Mouse (Mus musculus): Measurements from ENCODE around the gene Degs1. TPM values are rescaled to one million over a fixed set of nuclear protein-coding genes. Genes with fewer than 3 reads are reported as not detected.

Degs1 gene
- polyA plus RNA-seq, 1 experiment from 2014 or later: 96.7 TPM

- Histone ChIP-seq H3K27me3 (ENCODE audit: control insufficient read depth, insufficient read depth, low read length) (no peaks in the 10 kb centered on the region), H3K4me2 (ENCODE audit: low read depth, low read length) (no peak overlapping the region), H3K9me3 (ENCODE audit: control insufficient read depth, low read length) (no peaks in the 10 kb centered on the region), H3K36me3 (ENCODE audit: control insufficient read depth, insufficient read depth, low read length) (no peaks in the 10 kb centered on the region), H3K4me3 (ENCODE audit: low read depth, low read length) (no peak overlapping the region), H3K27ac (ENCODE audit: low read depth, low read length) (no peak overlapping the region), H3K9ac (replicated peaks; ENCODE audit: low read depth, low read length) (no peak overlapping the region), H3K4me1 (ENCODE audit: control insufficient read depth, insufficient read depth, low read length) (no peaks in the 10 kb centered on the region)
- 62% methylated on average over 4 of the region's 4 CpGs for WGBS
- no peak for ATAC-seq (ENCODE audit: low read depth)
These were observed 31.9 kb downstream of the Degs1 start for GRCm38 (mm10) chr1:182250734-182251133.

DNA sequence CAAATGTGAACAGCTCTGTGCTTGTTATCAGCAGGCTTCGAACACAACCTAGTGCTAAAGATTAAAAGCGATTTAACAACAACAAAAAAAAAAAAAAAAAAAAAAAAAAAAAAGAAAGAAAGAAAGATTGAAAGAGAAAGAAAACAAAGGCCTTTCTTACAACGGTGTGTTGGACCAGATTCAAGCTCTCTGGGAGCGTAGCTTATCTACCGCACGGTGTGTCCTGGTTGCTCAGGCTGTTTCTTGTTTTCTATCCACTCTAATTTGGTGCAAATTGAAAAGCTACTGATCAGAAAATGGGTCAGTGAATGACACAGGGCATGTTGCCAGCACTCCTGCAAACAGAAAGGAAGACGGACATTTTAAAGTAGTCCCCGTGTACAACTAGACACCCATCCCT is 33.3 kb downstream of the Degs1 start:
- Histone ChIP-seq H3K36me3 (ENCODE audit: control insufficient read depth, insufficient read depth, low read length) (no peaks in the 10 kb centered on the region), H3K4me2 (ENCODE audit: low read depth, low read length) (no peak overlapping the region), H3K9me3 (ENCODE audit: control insufficient read depth, low read length) (no peaks in the 10 kb centered on the region), H3K27me3 (ENCODE audit: control insufficient read depth, insufficient read depth, low read length) (no peaks in the 10 kb centered on the region), H3K9ac (replicated peaks; ENCODE audit: low read depth, low read length) (no peak overlapping the region), H3K4me1 (ENCODE audit: control insufficient read depth, insufficient read depth, low read length) (no peaks in the 10 kb centered on the region), H3K27ac (ENCODE audit: low read depth, low read length) (no peak overlapping the region), H3K4me3 (ENCODE audit: low read depth, low read length) (no peak overlapping the region)
- 73% methylated on average over 8 of the region's 8 CpGs for WGBS
- no peak for ATAC-seq (ENCODE audit: low read depth)

DNA sequence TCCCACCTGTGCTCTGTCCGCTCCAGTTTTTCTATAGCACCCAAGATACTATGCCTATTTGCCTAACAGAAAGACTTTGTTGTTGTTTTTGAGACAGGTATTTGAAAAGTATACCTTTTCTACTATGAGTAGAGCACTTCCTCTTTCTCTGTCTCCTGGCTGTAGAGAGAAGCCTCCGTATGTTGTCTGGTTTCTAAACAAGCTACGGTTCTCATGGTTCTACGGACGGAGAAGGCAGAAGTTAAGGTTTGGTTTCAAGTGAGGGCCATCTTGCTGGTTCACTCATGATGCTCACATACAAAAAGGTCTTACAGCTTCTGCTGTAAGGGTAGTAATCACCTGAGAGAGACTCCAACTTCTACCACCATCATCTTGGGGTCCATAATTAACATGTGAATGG is 37.6 kb downstream of the Degs1 start:
- Histone ChIP-seq H3K4me1 (ENCODE audit: control insufficient read depth, insufficient read depth, low read length) (no peaks in the 10 kb centered on the region), H3K27ac (ENCODE audit: low read depth, low read length) (no peak overlapping the region), H3K36me3 (ENCODE audit: control insufficient read depth, insufficient read depth, low read length) (no peaks in the 10 kb centered on the region), H3K4me3 (ENCODE audit: low read depth, low read length) (no peak overlapping the region), H3K4me2 (ENCODE audit: low read depth, low read length) (no peak overlapping the region), H3K9me3 (ENCODE audit: control insufficient read depth, low read length) (no peaks in the 10 kb centered on the region), H3K9ac (replicated peaks; ENCODE audit: low read depth, low read length) (no peak overlapping the region), H3K27me3 (ENCODE audit: control insufficient read depth, insufficient read depth, low read length) (no peaks in the 10 kb centered on the region)
- 95% methylated on average over 5 of the region's 5 CpGs for WGBS
- no peak for ATAC-seq (ENCODE audit: low read depth)

- Histone ChIP-seq H3K27me3 (ENCODE audit: control insufficient read depth, insufficient read depth, low read length) (no peaks in the 10 kb centered on the region), H3K4me3 (ENCODE audit: low read depth, low read length) (no peak overlapping the region), H3K36me3 (ENCODE audit: control insufficient read depth, insufficient read depth, low read length) (no peaks in the 10 kb centered on the region), H3K4me1 (ENCODE audit: control insufficient read depth, insufficient read depth, low read length) (no peaks in the 10 kb centered on the region), H3K9ac (replicated peaks; ENCODE audit: low read depth, low read length) (no peak overlapping the region), H3K9me3 (ENCODE audit: control insufficient read depth, low read length) (no peaks in the 10 kb centered on the region), H3K27ac (ENCODE audit: low read depth, low read length) (no peak overlapping the region), H3K4me2 (ENCODE audit: low read depth, low read length) (no peak overlapping the region)
- WGBS: 49% methylated on average over 7 of the region's 7 CpGs
- ATAC-seq (ENCODE audit: low read depth): no peak
These were observed 44.4 kb downstream of the Degs1 start for GRCm38 (mm10) chr1:182238056-182238703.

DNA sequence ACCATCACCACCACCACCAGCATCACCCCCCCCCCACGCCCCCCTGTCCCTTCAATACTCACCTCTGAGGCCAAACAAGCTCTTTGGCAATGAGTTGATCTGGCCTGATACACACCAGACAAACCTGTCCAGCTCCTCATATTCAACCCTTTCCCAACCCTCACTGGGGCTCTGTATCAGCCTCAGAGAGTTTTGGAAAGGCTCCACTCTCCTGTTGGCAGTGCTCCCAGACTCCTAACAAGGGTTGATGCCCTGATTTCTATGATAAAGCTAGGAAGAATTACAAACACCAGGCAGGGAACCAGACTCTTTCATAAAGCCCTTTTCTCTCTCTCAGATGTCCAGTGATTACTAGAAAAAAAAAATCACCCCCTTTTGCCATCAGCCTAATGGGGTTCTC is 45.2 kb downstream of the Degs1 start:
- Histone ChIP-seq H3K4me2 (ENCODE audit: low read depth, low read length) (no peak overlapping the region), H3K9me3 (ENCODE audit: control insufficient read depth, low read length) (no peaks in the 10 kb centered on the region), H3K4me1 (ENCODE audit: control insufficient read depth, insufficient read depth, low read length) (no peaks in the 10 kb centered on the region), H3K27me3 (ENCODE audit: control insufficient read depth, insufficient read depth, low read length) (no peaks in the 10 kb centered on the region), H3K27ac (ENCODE audit: low read depth, low read length) (no peak overlapping the region), H3K36me3 (ENCODE audit: control insufficient read depth, insufficient read depth, low read length) (no peaks in the 10 kb centered on the region), H3K9ac (replicated peaks; ENCODE audit: low read depth, low read length) (no peak overlapping the region), H3K4me3 (ENCODE audit: low read depth, low read length) (no peak overlapping the region)
- 83% methylated on average over 1 of the region's 1 CpGs for WGBS
- ATAC-seq (ENCODE audit: low read depth): no peak

- Histone ChIP-seq H3K4me3 (ENCODE audit: low read depth, low read length) (no peak overlapping the region), H3K27ac (ENCODE audit: low read depth, low read length) (no peak overlapping the region), H3K4me2 (ENCODE audit: low read depth, low read length) (no peak overlapping the region), H3K9ac (replicated peaks; ENCODE audit: low read depth, low read length) (no peak overlapping the region), H3K4me1 (ENCODE audit: control insufficient read depth, insufficient read depth, low read length) (no peaks in the 10 kb centered on the region), H3K27me3 (ENCODE audit: control insufficient read depth, insufficient read depth, low read length) (no peaks in the 10 kb centered on the region), H3K9me3 (ENCODE audit: control insufficient read depth, low read length) (no peaks in the 10 kb centered on the region), H3K36me3 (ENCODE audit: control insufficient read depth, insufficient read depth, low read length) (no peaks in the 10 kb centered on the region)
- ATAC-seq (ENCODE audit: low read depth): no peak
- 80% methylated on average over 4 of the region's 4 CpGs for WGBS
These were observed 47.4 kb downstream of the Degs1 start for GRCm38 (mm10) chr1:182235174-182235573.

- Histone ChIP-seq H3K4me2 (ENCODE audit: low read depth, low read length) (no peak overlapping the region), H3K9ac (replicated peaks; ENCODE audit: low read depth, low read length) (no peak overlapping the region), H3K27ac (ENCODE audit: low read depth, low read length) (no peak overlapping the region), H3K4me3 (ENCODE audit: low read depth, low read length) (no peak overlapping the region), H3K9me3 (ENCODE audit: control insufficient read depth, low read length) (no peaks in the 10 kb centered on the region), H3K36me3 (ENCODE audit: control insufficient read depth, insufficient read depth, low read length) (no peaks in the 10 kb centered on the region), H3K4me1 (ENCODE audit: control insufficient read depth, insufficient read depth, low read length) (no peaks in the 10 kb centered on the region), H3K27me3 (ENCODE audit: control insufficient read depth, insufficient read depth, low read length) (no peaks in the 10 kb centered on the region)
- WGBS: 88% methylated on average over 4 of the region's 4 CpGs
- ATAC-seq (ENCODE audit: low read depth): no peak
These were observed 53.2 kb downstream of the Degs1 start for GRCm38 (mm10) chr1:182229381-182229780.

- no peak for ATAC-seq (ENCODE audit: low read depth)
- no peak overlapping the region for H3K27ac ChIP-seq (ENCODE audit: low read depth, low read length)
- WGBS: 62% methylated on average over 12 of the region's 12 CpGs
These were observed 55.3 kb downstream of the Degs1 start for GRCm38 (mm10) chr1:182227141-182227963.

GRCm38 (mm10) chr1:182226261-182226660 is 56.3 kb downstream of the Degs1 start:
- H3K4me2 ChIP-seq (ENCODE audit: low read depth, low read length): no peak overlapping the region
- 85% methylated on average over 9 of the region's 9 CpGs for WGBS
- no peaks in the 10 kb centered on the region for H3K36me3 ChIP-seq (ENCODE audit: control insufficient read depth, insufficient read depth, low read length)
- H3K27me3 ChIP-seq (ENCODE audit: control insufficient read depth, insufficient read depth, low read length): no peaks in the 10 kb centered on the region
- H3K9me3 ChIP-seq (ENCODE audit: control insufficient read depth, low read length): no peaks in the 10 kb centered on the region
- no peak for ATAC-seq (ENCODE audit: low read depth)
- H3K27ac ChIP-seq (ENCODE audit: low read depth, low read length): no peak overlapping the region
- H3K9ac ChIP-seq (replicated peaks; ENCODE audit: low read depth, low read length): no peak overlapping the region
- no peaks in the 10 kb centered on the region for H3K4me1 ChIP-seq (ENCODE audit: control insufficient read depth, insufficient read depth, low read length)
- H3K4me3 ChIP-seq (ENCODE audit: low read depth, low read length): no peak overlapping the region

More at GRCm38 (mm10) chr1:182227141-182227963, 55.3 kb downstream of the Degs1 start:
- Histone ChIP-seq H3K4me3 (ENCODE audit: low read depth, low read length) (no peak overlapping the region), H3K27me3 (ENCODE audit: control insufficient read depth, insufficient read depth, low read length) (no peaks in the 10 kb centered on the region), H3K36me3 (ENCODE audit: control insufficient read depth, insufficient read depth, low read length) (no peaks in the 10 kb centered on the region), H3K9me3 (ENCODE audit: control insufficient read depth, low read length) (no peaks in the 10 kb centered on the region), H3K4me1 (ENCODE audit: control insufficient read depth, insufficient read depth, low read length) (no peaks in the 10 kb centered on the region), H3K9ac (replicated peaks; ENCODE audit: low read depth, low read length) (no peak overlapping the region), H3K4me2 (ENCODE audit: low read depth, low read length) (no peak overlapping the region)

Measured in neural tube, embryonic 14.5 days (tissue).